Mouse (Mus musculus) heart, embryonic 11.5 days (tissue): Measurements from ENCODE around the gene Ermard. TPM values are rescaled to one million over a fixed set of nuclear protein-coding genes. Genes with fewer than 3 reads are reported as not detected.
A peak's percentile ranks its signal among the peaks of the same experiment; 100 is the strongest.

Source experiments
- ATAC-seq: fragments of 200-750 bp; cut with Nextera tagmentation; replicated peaks from 2 replicates; pipeline ENCODE4 v1.8.0; 2017; ENCODE audit warnings: moderate library complexity; ENCODE audit not compliant: insufficient number of reproducible peaks, low FRiP score, low TSS enrichment
- H3K27ac ChIP-seq: fragments of 300-500 bp; sonication (generic); 2 replicates; pipeline ENCODE4 v1.5.1; 2014; ENCODE audit warnings: mild to moderate bottlenecking, low read depth, low read length
- H3K27me3 ChIP-seq: fragments of 300-500 bp; sonication (generic); 2 replicates; pipeline ENCODE4 v1.6.1; 2014; ENCODE audit warnings: mild to moderate bottlenecking, low read length, mixed read lengths; ENCODE audit not compliant: control insufficient read depth, insufficient read depth
- H3K36me3 ChIP-seq: fragments of 300-500 bp; sonication (generic); 2 replicates; pipeline ENCODE4 v1.6.1; 2014; ENCODE audit warnings: mild to moderate bottlenecking, low read length, moderate library complexity, mixed read lengths; ENCODE audit not compliant: control insufficient read depth, insufficient read depth
- H3K4me1 ChIP-seq: fragments of 300-500 bp; sonication (generic); 2 replicates; pipeline ENCODE4 v1.6.1; 2014; ENCODE audit warnings: low read length; ENCODE audit not compliant: control insufficient read depth, insufficient read depth
- H3K4me2 ChIP-seq: fragments of 300-500 bp; sonication (generic); 2 replicates; pipeline ENCODE4 v1.6.1; 2014; ENCODE audit warnings: mild to moderate bottlenecking, moderate library complexity
- H3K4me3 ChIP-seq: fragments of 300-500 bp; sonication (generic); 2 replicates; pipeline ENCODE4 v1.5.1; 2014; ENCODE audit warnings: low read depth, low read length
- H3K9ac ChIP-seq: fragments of 300-500 bp; sonication (generic); 2 replicates; pipeline ENCODE4 v1.6.1; 2014; ENCODE audit warnings: mild to moderate bottlenecking, low read depth, low read length, moderate library complexity
- H3K9me3 ChIP-seq: fragments of 300-500 bp; sonication (generic); replicated peaks from 2 replicates; pipeline ENCODE4 v1.6.1; 2016; ENCODE audit warnings: low read length; ENCODE audit not compliant: control insufficient read depth
- WGBS: fragments of 180-500 bp; shearing (Covaris S2); extraction: QIAGEN DNeasy Blood & Tissue Kit; methylation state at CpG from one replicate; pipeline ENCODE4 v1.1.7; 2014; ENCODE audit not compliant: insufficient replicate concordance; 5-methylcytosine and 5-hydroxymethylcytosine counted together
- polyA plus RNA-seq: library from polyadenylated mRNA; unstranded; fragments of >200 nt; fragmentation: Nextera tagmentation; extraction: Ambion mirVana; gene quantifications from 2 replicates; pipeline ENCODE4 v1.2.1, GENCODE M21; 2014

Gene Ermard
- polyA plus RNA-seq, 1 experiment from 2014 or later, result 61.0 TPM

DNA sequence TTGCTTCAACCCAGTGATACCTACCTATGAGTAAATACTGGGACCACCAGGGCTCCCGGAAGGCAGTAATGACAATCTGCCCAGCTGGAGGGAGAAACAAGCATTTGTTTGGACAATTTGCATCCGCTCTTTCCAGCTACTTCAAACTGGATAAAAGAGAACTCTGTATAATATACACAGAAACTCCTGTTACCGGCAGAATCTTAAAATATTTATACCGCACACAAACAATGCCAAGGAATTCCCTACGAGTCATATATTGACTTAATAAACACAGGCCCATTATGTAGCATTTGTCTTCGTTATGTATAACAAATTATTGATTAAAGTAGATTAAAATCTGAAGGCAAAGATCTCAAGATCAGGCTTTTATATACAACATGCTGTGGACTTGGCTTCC, 79.6 kb downstream of the Ermard start:
- Histone ChIP-seq H3K4me3 (no peak overlapping the region), H3K4me1 (no peaks in the 10 kb centered on the region), H3K27me3 (no peaks in the 10 kb centered on the region), H3K4me2 (no peak overlapping the region), H3K36me3 (no peaks in the 10 kb centered on the region), H3K27ac (no peak overlapping the region), H3K9me3 (no peaks in the 10 kb centered on the region), H3K9ac (no peak overlapping the region)
- WGBS, result 81% methylated on average over 6 of the region's 6 CpGs
- no peak for ATAC-seq

GRCm38 (mm10) chr17:15129630-15130287, 88.8 kb downstream of the Ermard start:
- 0 out of 2 replicates have a peak, but pooled peaks have one; percentile 36 for ATAC-seq
- H3K4me2 ChIP-seq, result no peak overlapping the region
- no peak overlapping the region for H3K9ac ChIP-seq
- no peak overlapping the region for H3K4me3 ChIP-seq
- no peaks in the 10 kb centered on the region for H3K36me3 ChIP-seq
- 50% methylated on average over 9 of the region's 9 CpGs for WGBS
- no peaks in the 10 kb centered on the region for H3K9me3 ChIP-seq
- H3K27me3 ChIP-seq, result no peaks in the 10 kb centered on the region
- no peaks in the 10 kb centered on the region for H3K4me1 ChIP-seq
- H3K27ac ChIP-seq, result peak overlapping the region; percentile 64

DNA sequence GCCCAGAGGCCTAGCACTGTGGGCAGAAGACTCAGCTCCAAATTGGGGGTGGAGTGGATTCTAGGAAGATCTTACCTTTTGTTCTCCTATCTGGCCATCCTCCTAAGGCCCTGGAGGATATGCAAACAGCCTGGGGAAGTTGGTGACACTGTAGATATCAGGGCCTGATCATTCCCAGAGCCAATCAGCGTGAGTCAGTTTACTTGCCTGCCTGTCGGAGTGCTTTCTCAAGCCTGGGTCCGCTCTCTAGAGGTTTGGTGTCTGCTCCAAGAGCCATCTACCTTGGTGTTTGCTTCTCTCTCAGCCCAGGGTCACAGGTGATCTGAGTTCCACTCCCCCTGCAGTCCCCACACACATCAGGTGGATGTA, 89.3 kb downstream of the Ermard start:
- H3K4me3 ChIP-seq, result no peak overlapping the region
- peak; percentile 53 for ATAC-seq
- H3K4me1 ChIP-seq, result no peaks in the 10 kb centered on the region
- peak overlapping the region; percentile 64 for H3K27ac ChIP-seq
- no peak overlapping the region for H3K9ac ChIP-seq
- H3K36me3 ChIP-seq, result no peaks in the 10 kb centered on the region
- H3K9me3 ChIP-seq, result no peaks in the 10 kb centered on the region
- H3K4me2 ChIP-seq, result no peak overlapping the region
- no peaks in the 10 kb centered on the region for H3K27me3 ChIP-seq
- 63% methylated on average over 3 of the region's 3 CpGs for WGBS

GRCm38 (mm10) chr17:15134905-15135669, 94.1 kb downstream of the Ermard start:
- Histone ChIP-seq H3K9ac (no peak overlapping the region), H3K4me2 (no peak overlapping the region), H3K9me3 (no peaks in the 10 kb centered on the region), H3K27ac (0 out of 2 replicates have a peak overlapping the region, but pooled peaks have one; percentile 29), H3K4me1 (0 out of 2 replicates have a peak, but pooled peaks cover 2% of the 10 kb centered on the region), H3K27me3 (no peaks in the 10 kb centered on the region), H3K4me3 (no peak overlapping the region), H3K36me3 (no peaks in the 10 kb centered on the region)
- peak; percentile 56 for ATAC-seq
- 69% methylated on average over 12 of the region's 12 CpGs for whole genome bisulfite sequencing

DNA sequence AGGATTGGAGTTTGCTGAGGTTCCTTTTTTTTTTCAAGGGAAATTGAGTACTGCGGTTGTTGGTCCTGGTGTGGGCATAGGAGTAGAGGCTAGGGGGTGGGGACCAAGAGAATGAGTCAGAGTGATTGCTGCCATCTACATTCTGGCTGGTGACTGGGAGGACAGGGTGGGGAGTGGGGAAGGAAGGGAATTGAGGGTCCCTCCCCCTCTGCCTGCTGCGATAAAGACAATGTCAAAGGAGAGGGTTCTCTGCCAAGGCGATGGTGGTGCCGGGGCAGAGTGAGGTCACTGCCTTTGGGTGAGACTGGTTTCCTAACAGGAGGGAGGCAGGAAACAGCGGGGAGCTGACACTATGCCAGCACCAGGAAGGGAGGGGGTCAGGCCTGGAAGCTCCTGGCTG, 96.4 kb downstream of the Ermard start:
- H3K27ac ChIP-seq, result no peak overlapping the region
- H3K36me3 ChIP-seq, result no peaks in the 10 kb centered on the region
- H3K9me3 ChIP-seq, result no peaks in the 10 kb centered on the region
- no peak overlapping the region for H3K4me2 ChIP-seq
- no peaks in the 10 kb centered on the region for H3K27me3 ChIP-seq
- peak; percentile 49 for ATAC-seq
- no peak overlapping the region for H3K9ac ChIP-seq
- 0 out of 2 replicates have a peak, but pooled peaks cover 2% of the 10 kb centered on the region for H3K4me1 ChIP-seq
- H3K4me3 ChIP-seq, result no peak overlapping the region
- WGBS, result 50% methylated on average over 5 of the region's 5 CpGs

Other genes with a start within 250 kb of the Ermard start
- gene Wdr27, start 98.0 kb upstream of the Ermard start, polyA plus RNA-seq, result 5.1 and 5.5 TPM in 2 replicates
- 33.2 and 38.6 TPM in 2 replicates for gene 1600012H06Rik, start 98.0 kb upstream of the Ermard start, polyA plus RNA-seq
- gene Phf10, start 79.9 kb upstream of the Ermard start, polyA plus RNA-seq, result 29.4 and 36.7 TPM in 2 replicates
- gene 9030025P20Rik, start 62.7 kb upstream of the Ermard start, polyA plus RNA-seq, result 6.6 and 7.2 TPM in 2 replicates
- gene Gm3417, start 62.4 kb upstream of the Ermard start, polyA plus RNA-seq, result not detected in 2 replicates
- gene Gm3435, start 31.0 kb upstream of the Ermard start, polyA plus RNA-seq, result 3.6 and 4.1 TPM in 2 replicates
- gene Tcte3, start 280 bp downstream of the Ermard start, polyA plus RNA-seq, result 0.97 TPM in 1 of 2 replicates, not detected in the other
- gene Gm3448, start 329 bp downstream of the Ermard start, polyA plus RNA-seq, result 2.8 and 2.9 TPM in 2 replicates